Mouse (Mus musculus) heart, postnatal 0 days (tissue): ENCODE measurements around the gene Cep68. TPM values are rescaled to one million over a fixed set of nuclear protein-coding genes. Genes with fewer than 3 reads are reported as not detected.

Experiments used
- ATAC-seq: fragments of 200-750 bp; cut with Nextera tagmentation; 2 replicates; pipeline ENCODE4 v1.8.0; 2017; ENCODE audit warnings: low read depth, moderate number of reproducible peaks, moderate library complexity; ENCODE audit not compliant: insufficient read depth
- DNase-seq: peaks from one replicate; pipeline ENCODE4 v3.0.0-alpha.2; 2016; ENCODE audit warnings: low spot score
- H3K27ac ChIP-seq: fragments of 300-500 bp; sonication (generic); 2 replicates; pipeline ENCODE4 v1.5.1; 2014; ENCODE audit warnings: low read depth, mild to moderate bottlenecking
- H3K27me3 ChIP-seq: fragments of 300-500 bp; sonication (generic); 2 replicates; pipeline ENCODE4 v1.6.1; 2014; ENCODE audit warnings: low read length, mixed read lengths; ENCODE audit not compliant: control insufficient read depth, insufficient read depth
- H3K36me3 ChIP-seq: fragments of 300-500 bp; sonication (generic); replicated peaks from 2 replicates; pipeline ENCODE4 v1.6.1; 2014; ENCODE audit warnings: low read length, mixed read lengths; ENCODE audit not compliant: control insufficient read depth, insufficient read depth
- H3K4me1 ChIP-seq: fragments of 300-500 bp; sonication (generic); 2 replicates; pipeline ENCODE4 v1.6.1; 2014; ENCODE audit warnings: antibody characterized with exemption; ENCODE audit not compliant: control insufficient read depth, insufficient read depth
- H3K4me2 ChIP-seq: fragments of 300-500 bp; sonication (generic); 2 replicates; pipeline ENCODE4 v1.6.1; 2014; ENCODE audit warnings: low read depth, mild to moderate bottlenecking, low read length, moderate library complexity
- H3K4me3 ChIP-seq: fragments of 300-500 bp; sonication (generic); 2 replicates; pipeline ENCODE4 v1.5.1; 2014; ENCODE audit warnings: low read depth, low read length
- H3K9ac ChIP-seq: fragments of 300-500 bp; sonication (generic); replicated peaks from 2 replicates; pipeline ENCODE4 v1.6.1; 2014; ENCODE audit warnings: low read depth, low read length, mixed read lengths
- H3K9me3 ChIP-seq: fragments of 300-500 bp; sonication (generic); replicated peaks from 2 replicates; pipeline ENCODE4 v1.6.1; 2016; ENCODE audit warnings: low read length; ENCODE audit not compliant: control insufficient read depth
- CTCF ChIP-seq: IDR thresholded peaks from 2 replicates; pipeline ENCODE4 v1.5.1; 2016; ENCODE audit warnings: antibody characterized with exemption, control low read depth, low read depth
- EP300 ChIP-seq: IDR thresholded peaks from 2 replicates; pipeline ENCODE4 v1.6.1; 2016; ENCODE audit warnings: antibody characterized with exemption, low read depth
- WGBS: fragments of 180-500 bp; shearing (Covaris S2); extraction: QIAGEN DNeasy Blood & Tissue Kit; methylation state at CpG from one replicate; pipeline ENCODE4 v1.1.7; 2014; 5-methylcytosine and 5-hydroxymethylcytosine counted together
- polyA plus RNA-seq: library from polyadenylated mRNA; unstranded; fragments of >200 nt; fragmentation: Nextera tagmentation; extraction: Ambion mirVana; gene quantifications from 2 replicates; pipeline ENCODE4 v1.2.1, GENCODE M21; 2015
- total RNA-seq: library from RNA; depleted of rRNA; stranded (reverse); fragments of >200 nt; gene quantifications from 2 replicates; pipeline ENCODE4 v1.2.3, GENCODE M21; 2014; ENCODE audit warnings: low replicate concordance

The Cep68 gene
- total and polyA plus RNA-seq, 2 experiments from 2014 or later: 21.0 to 53.8 TPM

GRCm38 (mm10) chr11:20250476-20251178, 1.4 kb upstream of the Cep68 start:
- TF ChIP-seq EP300: no peak
- TF ChIP-seq CTCF: no peak
- ATAC-seq (no peak), DNase-seq (no peak)
- no peak overlapping the region for H3K4me3 ChIP-seq
- peaks cover 25% of the 10 kb centered on the region for H3K4me1 ChIP-seq
- no peak overlapping the region for H3K27ac ChIP-seq
- no peaks in the 10 kb centered on the region for H3K27me3 ChIP-seq
- H3K9me3 ChIP-seq: no peaks in the 10 kb centered on the region
- H3K36me3 ChIP-seq: 0 out of 2 replicates have a peak, but pooled peaks cover 6% of the 10 kb centered on the region
- 89% methylated on average over 6 of the region's 6 CpGs for WGBS
- no peak overlapping the region for H3K9ac ChIP-seq
- no peak overlapping the region for H3K4me2 ChIP-seq

GRCm38 (mm10) chr11:20248840-20249239, 389 bp downstream of the Cep68 start:
- ATAC-seq (peak; percentile 71), DNase-seq (no peak)
- H3K4me2 ChIP-seq: peak overlapping the region; percentile 93
- peak overlapping the region; percentile 85 for H3K27ac ChIP-seq
- H3K9me3 ChIP-seq: no peaks in the 10 kb centered on the region
- peaks cover 16% of the 10 kb centered on the region for H3K36me3 ChIP-seq
- H3K4me1 ChIP-seq: peaks cover 33% of the 10 kb centered on the region
- no peaks in the 10 kb centered on the region for H3K27me3 ChIP-seq
- 0% methylated on average over 34 of the region's 39 CpGs for WGBS
- H3K9ac ChIP-seq: peak overlapping the region; percentile 82
- H3K4me3 ChIP-seq: peak overlapping the region; percentile 77
- TF ChIP-seq CTCF: no peak
- TF ChIP-seq EP300: no peak

- Histone ChIP-seq H3K36me3 (peaks cover 16% of the 10 kb centered on the region), H3K9me3 (no peaks in the 10 kb centered on the region), H3K27ac (peak overlapping the region; percentile 85), H3K4me1 (peaks cover 37% of the 10 kb centered on the region), H3K9ac (peak overlapping the region; percentile 82), H3K4me3 (peak overlapping the region; percentile 77), H3K27me3 (no peaks in the 10 kb centered on the region), H3K4me2 (peak overlapping the region; percentile 93)
- no peak for TF ChIP-seq EP300
- no peak for TF ChIP-seq CTCF
- no peak for DNase-seq
- no peak for ATAC-seq
- 16% methylated on average over 4 of the region's 4 CpGs for WGBS
Measured at GRCm38 (mm10) chr11:20248277-20248676, 952 bp downstream of the Cep68 start.

- TF ChIP-seq EP300 (no peak), CTCF (no peak)
- no peaks in the 10 kb centered on the region for H3K9me3 ChIP-seq
- H3K4me3 ChIP-seq: no peak overlapping the region
- H3K36me3 ChIP-seq: peaks cover 16% of the 10 kb centered on the region
- H3K9ac ChIP-seq: no peak overlapping the region
- peak overlapping the region; percentile 38 for H3K27ac ChIP-seq
- H3K4me1 ChIP-seq: peaks cover 39% of the 10 kb centered on the region
- 74% methylated on average over 8 of the region's 8 CpGs for WGBS
- DNase-seq (no peak), ATAC-seq (no peak)
- H3K4me2 ChIP-seq: peak overlapping the region; percentile 93; the same call in 1 of the 2 replicates
- H3K27me3 ChIP-seq: no peaks in the 10 kb centered on the region
Measured at GRCm38 (mm10) chr11:20247146-20247855, 1.9 kb downstream of the Cep68 start.

- no peak for DNase-seq
- Histone ChIP-seq H3K27me3 (no peaks in the 10 kb centered on the region), H3K4me3 (no peak overlapping the region), H3K9me3 (no peaks in the 10 kb centered on the region), H3K36me3 (peaks cover 20% of the 10 kb centered on the region), H3K4me2 (0 out of 2 replicates have a peak overlapping the region, but pooled peaks have one; percentile 9), H3K4me1 (peaks cover 39% of the 10 kb centered on the region), H3K27ac (no peak overlapping the region), H3K9ac (no peak overlapping the region)
- WGBS: 27% methylated on average over 1 of the region's 1 CpGs
- ATAC-seq: no peak
- TF ChIP-seq EP300: no peak
- TF ChIP-seq CTCF: no peak
Measured at GRCm38 (mm10) chr11:20246616-20247015, 2.6 kb downstream of the Cep68 start.
